Comparison of ENCODE assay signal across 12 mouse cellular contexts in genomic region chr19:43927057-43927456, GRCm38 (mm10). TPM values are rescaled to one million over a fixed set of nuclear protein-coding genes. Genes with fewer than 3 reads are reported as not detected.
DNase-seq lines count a peak whose midpoint lies in the region; ATAC-seq and TF ChIP-seq lines count a peak whose summit lies in the region.
"Had no signal": no experiment of that assay in that cellular context is flagged by ENCODE, and none has a peak within 500 bp of the region (broad histone marks: within the 10 kb centered on the region; RNA-seq: fewer than 3 reads in every experiment).

No protein-coding gene starts in this region.

- 59% methylated on average over 10 of the region's 10 CpGs for WGBS in intestine, embryonic 16.5 days
- 25% methylated on average over 10 of the region's 10 CpGs for WGBS in limb, embryonic 15.5 days
- 61% methylated on average over 10 of the region's 10 CpGs for WGBS in stomach, postnatal 0 days

- H3K36me3 ChIP-seq in intestine, embryonic 16.5 days (ENCODE audit: control insufficient read depth, insufficient read depth, low read length): no peaks in the 10 kb centered on the region
- H3K36me3 ChIP-seq in limb, embryonic 15.5 days: no peaks in the 10 kb centered on the region
- H3K36me3 ChIP-seq in stomach, postnatal 0 days (ENCODE audit: control insufficient read depth, insufficient read depth, low read length): no peaks in the 10 kb centered on the region
- H3K36me3 ChIP-seq: lung, embryonic 15.5 days; neural tube, embryonic 12.5 days had no signal

- no peak for TF ChIP-seq CTCF in stomach, postnatal 0 days (IDR thresholded peaks at IDR 0.05; ENCODE audit: low read depth)

- no peak overlapping the region for H3K4me2 ChIP-seq in intestine, embryonic 16.5 days (ENCODE audit: low read depth, low read length)
- H3K4me2 ChIP-seq in limb, embryonic 15.5 days: peak overlapping the region; percentile 17; the same call in 1 of the 2 replicates
- H3K4me2 ChIP-seq in stomach, postnatal 0 days (replicated peaks; ENCODE audit: low read depth): no peak overlapping the region
- H3K4me2 ChIP-seq: kidney, embryonic 15.5 days; lung, embryonic 15.5 days; neural tube, embryonic 12.5 days had no signal

- DNase-seq in heart, adult 11 months: peak; percentile 87
- DNase-seq in heart, adult 18-20 months: no peak
- DNase-seq in stomach, postnatal 0 days (ENCODE audit: low spot score): no peak
- no peak for DNase-seq in spleen, postnatal 36 days (ENCODE audit: low spot score in 2 of 2)
- DNase-seq in kidney, postnatal 25 days: no peak

- no peak overlapping the region for H3K4me3 ChIP-seq in intestine, embryonic 16.5 days (ENCODE audit: low read length)
- no peak overlapping the region for H3K4me3 ChIP-seq in limb, embryonic 15.5 days
- no peak overlapping the region for H3K4me3 ChIP-seq in stomach, postnatal 0 days (ENCODE audit: low read depth, low read length)
- H3K4me3 ChIP-seq: kidney, embryonic 15.5 days; lung, embryonic 15.5 days; neural tube, embryonic 12.5 days had no signal

- ATAC-seq in cerebellum, adult (ENCODE audit: insufficient number of reproducible peaks, low FRiP score, low TSS enrichment): peak; percentile 66
- no peak for ATAC-seq in intestine, embryonic 16.5 days
- ATAC-seq in limb, embryonic 15.5 days (ENCODE audit: insufficient number of reproducible peaks, low FRiP score, low TSS enrichment, low read depth): no peak; the same call in 1 of the 2 replicates
- ATAC-seq in stomach, postnatal 0 days (ENCODE audit: low FRiP score, low TSS enrichment): no peak

- H3K27me3 ChIP-seq in intestine, embryonic 16.5 days (replicated peaks; ENCODE audit: control insufficient read depth, insufficient read depth, low read length): no peaks in the 10 kb centered on the region
- no peaks in the 10 kb centered on the region for H3K27me3 ChIP-seq in limb, embryonic 15.5 days
- H3K27me3 ChIP-seq in stomach, postnatal 0 days (ENCODE audit: control insufficient read depth, insufficient read depth, low read length): no peaks in the 10 kb centered on the region
- H3K27me3 ChIP-seq: kidney, embryonic 15.5 days; lung, embryonic 15.5 days; neural tube, embryonic 12.5 days had no signal

- H3K9ac ChIP-seq in intestine, embryonic 16.5 days (ENCODE audit: low read depth, low read length): no peak overlapping the region
- H3K9ac ChIP-seq in limb, embryonic 15.5 days: no peak overlapping the region
- no peak overlapping the region for H3K9ac ChIP-seq in stomach, postnatal 0 days (ENCODE audit: low read length)
- H3K9ac ChIP-seq: kidney, embryonic 15.5 days; lung, embryonic 15.5 days; neural tube, embryonic 12.5 days had no signal

- H3K27ac ChIP-seq in intestine, embryonic 16.5 days (ENCODE audit: low read length): peak overlapping the region; percentile 18
- peak overlapping the region; percentile 48; the same call in 1 of the 2 replicates for H3K27ac ChIP-seq in limb, embryonic 15.5 days
- H3K27ac ChIP-seq in stomach, postnatal 0 days (replicated peaks): no peak overlapping the region
- H3K27ac ChIP-seq: kidney, embryonic 15.5 days; lung, embryonic 15.5 days; neural tube, embryonic 12.5 days had no signal

- TF ChIP-seq EP300 in stomach, postnatal 0 days (optimal IDR thresholded peaks at IDR 0.05): no peak

- H3K4me1 ChIP-seq in intestine, embryonic 16.5 days (ENCODE audit: control insufficient read depth, insufficient read depth, low read length): peaks cover 18% of the 10 kb centered on the region
- H3K4me1 ChIP-seq in limb, embryonic 15.5 days: peaks cover 25% of the 10 kb centered on the region
- no peaks in the 10 kb centered on the region for H3K4me1 ChIP-seq in stomach, postnatal 0 days (replicated peaks; ENCODE audit: control insufficient read depth, insufficient read depth)

- H3K9me3 ChIP-seq in intestine, embryonic 16.5 days (ENCODE audit: control insufficient read depth, low read length): no peaks in the 10 kb centered on the region; the same call in none of the 2 replicates
- H3K9me3 ChIP-seq in limb, embryonic 15.5 days: no peaks in the 10 kb centered on the region
- no peaks in the 10 kb centered on the region for H3K9me3 ChIP-seq in stomach, postnatal 0 days (ENCODE audit: control insufficient read depth, low read length)
- H3K9me3 ChIP-seq: kidney, embryonic 15.5 days; lung, embryonic 15.5 days had no signal

RNA-seq across cellular contexts. Expression of gene Dnmbp, which starts 12.9 kb away (rescaled TPM):
- 1 to 10 TPM; 9.0 to 10.0 TPM for total RNA-seq in heart, adult 18-20 months (2021)
- 34.2 and 34.3 TPM in 2 replicates for polyA plus RNA-seq in intestine, embryonic 16.5 days (2015; fragmentation: Nextera tagmentation; extraction: Ambion mirVana)
- polyA plus RNA-seq in limb, embryonic 15.5 days (2015; fragmentation: Nextera tagmentation; extraction: Ambion mirVana): 22.9 and 23.8 TPM in 2 replicates
- 14.2 and 14.6 TPM in 2 replicates for polyA plus RNA-seq in stomach, postnatal 0 days (2015; fragmentation: Nextera tagmentation; extraction: Ambion mirVana)

RNA-seq across cellular contexts. Expression of gene Cpn1, which starts 59.3 kb away (rescaled TPM):
- not detected for total RNA-seq in heart, adult 18-20 months (2021)
- polyA plus RNA-seq in intestine, embryonic 16.5 days (2015; fragmentation: Nextera tagmentation; extraction: Ambion mirVana): 27.7 and 32.4 TPM in 2 replicates
- polyA plus RNA-seq in limb, embryonic 15.5 days (2015; fragmentation: Nextera tagmentation; extraction: Ambion mirVana): 0.18 TPM in 1 of 2 replicates, not detected in the other
- 45.3 and 47.4 TPM in 2 replicates for polyA plus RNA-seq in stomach, postnatal 0 days (2015; fragmentation: Nextera tagmentation; extraction: Ambion mirVana)
- polyA plus RNA-seq: embryonic facial prominence, embryonic 11.5 days had no signal

Comparison
In these comparisons a context has a peak if more than half of its experiments do, and no peak if none do; other contexts are left out.
1. RNA of gene Cpn1, which starts 59.3 kb away (polyA plus RNA-seq): 45.3 to 47.4 TPM in stomach, postnatal 0 days and 27.7 to 32.4 TPM in intestine, embryonic 16.5 days; 0.18 TPM in limb, embryonic 15.5 days; every median in the first group is over 10 times any median in the second.